ENCODE assay signal across 13 mouse cellular contexts in the genomic region with DNA sequence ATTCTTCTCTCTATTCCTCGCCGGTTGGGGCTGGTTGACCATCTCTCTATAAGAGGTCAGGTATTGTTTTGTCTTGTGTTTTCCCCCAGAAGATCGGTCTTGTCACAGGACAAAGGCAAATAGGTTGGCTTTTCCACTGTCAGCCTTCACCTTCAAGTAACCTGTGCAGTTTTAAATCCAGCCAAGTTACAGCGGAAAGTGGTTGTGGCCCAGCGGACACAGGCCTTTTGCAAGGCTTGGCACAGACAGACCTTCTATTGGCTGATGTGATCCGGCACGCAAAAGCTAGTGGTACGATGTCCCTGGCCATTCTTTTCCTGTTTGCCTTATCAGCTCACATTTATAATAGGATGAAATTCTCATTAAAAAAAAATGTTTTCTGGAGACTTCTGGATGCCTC. TPM values are rescaled to one million over a fixed set of nuclear protein-coding genes. Genes with fewer than 3 reads are reported as not detected.
DNase-seq lines count a peak whose midpoint lies in the region; ATAC-seq and TF ChIP-seq lines count a peak whose summit lies in the region.
"Had no signal": no experiment of that assay in that cellular context is flagged by ENCODE, and none has a peak within 500 bp of the region (broad histone marks: within the 10 kb centered on the region; RNA-seq: fewer than 3 reads in every experiment).

No protein-coding gene starts in this region.

- peak overlapping the region; percentile 51 for H3K27ac ChIP-seq in heart, embryonic 12.5 days (ENCODE audit: poor library complexity, severe bottlenecking)
- H3K27ac ChIP-seq in liver, adult 2 months (replicated peaks; ENCODE audit: insufficient read depth, low read depth, low read length), result peak overlapping the region; percentile 90
- peak overlapping the region; percentile 52 for H3K27ac ChIP-seq in heart, postnatal 0 days (ENCODE audit: low read depth)
- no peak overlapping the region for H3K27ac ChIP-seq in neural tube, embryonic 13.5 days (replicated peaks)
- H3K27ac ChIP-seq: hindbrain, embryonic 15.5 days had no signal

- peak overlapping the region; percentile 77 for H3K4me3 ChIP-seq in heart, embryonic 12.5 days
- no peak overlapping the region; the same call in 1 of the 2 replicates for H3K4me3 ChIP-seq in liver, adult 2 months (ENCODE audit: insufficient read depth, low read depth, low read length)
- no peak overlapping the region for H3K4me3 ChIP-seq in heart, postnatal 0 days (ENCODE audit: low read depth, low read length)
- H3K4me3 ChIP-seq in neural tube, embryonic 13.5 days, result no peak overlapping the region
- H3K4me3 ChIP-seq: hindbrain, embryonic 15.5 days had no signal

- H3K9ac ChIP-seq in heart, embryonic 12.5 days, result no peak overlapping the region
- peak overlapping the region; percentile 29 for H3K9ac ChIP-seq in liver, adult 2 months (ENCODE audit: low read depth, low read length)
- no peak overlapping the region for H3K9ac ChIP-seq in heart, postnatal 0 days (replicated peaks; ENCODE audit: low read depth, low read length)
- H3K9ac ChIP-seq in neural tube, embryonic 13.5 days, result no peak overlapping the region
- H3K9ac ChIP-seq: hindbrain, embryonic 15.5 days had no signal

- no peak for DNase-seq in heart, adult 9 months (ENCODE audit: low spot score in 2 of 2)
- DNase-seq in liver, adult 2 months (ENCODE audit: extremely low read depth, low read depth, low spot score), result peak; percentile 92
- no peak for DNase-seq in liver
- no peak for DNase-seq in heart, postnatal 0 days (ENCODE audit: low spot score)
- no peak for DNase-seq in left cerebral cortex, postnatal 36 days (ENCODE audit: low spot score in 2 of 2)
- DNase-seq: spleen, adult 18-20 months; thymus, postnatal 4 days had no signal

- no peak for TF ChIP-seq CTCF in liver, adult 2 months (IDR thresholded peaks at IDR 0.05; ENCODE audit: low read depth, low read length)
- no peak for TF ChIP-seq CTCF in heart, postnatal 0 days (IDR thresholded peaks at IDR 0.05; ENCODE audit: low read depth)

- TF ChIP-seq EP300 in heart, postnatal 0 days (IDR thresholded peaks at IDR 0.05; ENCODE audit: low read depth), result no peak

- intact Hi-C loops in left cerebral cortex, postnatal 36 days (cut with DNase I), result loop anchor here (5.0 to 10.0 kb wide), 4 partner anchors 77 to 345 kb away; no protein-coding TSS in a partner anchor

- H3K27me3 ChIP-seq in heart, embryonic 12.5 days (replicated peaks), result no peaks in the 10 kb centered on the region
- H3K27me3 ChIP-seq in liver, adult 2 months (ENCODE audit: control insufficient read depth, insufficient read depth, low read length), result no peaks in the 10 kb centered on the region
- no peaks in the 10 kb centered on the region for H3K27me3 ChIP-seq in heart, postnatal 0 days (ENCODE audit: control insufficient read depth, insufficient read depth, low read length)
- no peaks in the 10 kb centered on the region for H3K27me3 ChIP-seq in neural tube, embryonic 13.5 days
- H3K27me3 ChIP-seq: CH12.LX; hindbrain, embryonic 15.5 days had no signal

- no peaks in the 10 kb centered on the region for H3K36me3 ChIP-seq in heart, embryonic 12.5 days
- H3K36me3 ChIP-seq in liver, adult 2 months (ENCODE audit: control insufficient read depth, insufficient read depth, low read length), result no peaks in the 10 kb centered on the region
- H3K36me3 ChIP-seq in heart, postnatal 0 days (replicated peaks; ENCODE audit: control insufficient read depth, insufficient read depth, low read length), result no peaks in the 10 kb centered on the region
- no peaks in the 10 kb centered on the region for H3K36me3 ChIP-seq in neural tube, embryonic 13.5 days
- H3K36me3 ChIP-seq: hindbrain, embryonic 15.5 days had no signal

- ATAC-seq in heart, embryonic 12.5 days (ENCODE audit: insufficient number of reproducible peaks, low FRiP score), result no peak
- no peak for ATAC-seq in heart, postnatal 0 days (ENCODE audit: insufficient read depth, low read depth)
- ATAC-seq in neural tube, embryonic 13.5 days (ENCODE audit: low read depth), result no peak
- no peak for ATAC-seq in frontal cortex, adult (ENCODE audit: low TSS enrichment)
- ATAC-seq: forebrain, embryonic 16.5 days had no signal

- H3K9me3 ChIP-seq in heart, embryonic 12.5 days (replicated peaks), result no peaks in the 10 kb centered on the region
- no peaks in the 10 kb centered on the region for H3K9me3 ChIP-seq in heart, postnatal 0 days (replicated peaks; ENCODE audit: control insufficient read depth, low read length)
- no peaks in the 10 kb centered on the region for H3K9me3 ChIP-seq in neural tube, embryonic 13.5 days
- H3K9me3 ChIP-seq: hindbrain, embryonic 15.5 days had no signal

- H3K4me2 ChIP-seq in heart, embryonic 12.5 days, result peak overlapping the region; percentile 73
- H3K4me2 ChIP-seq in heart, postnatal 0 days (ENCODE audit: low read depth, low read length), result peak overlapping the region; percentile 66; the same call in 1 of the 2 replicates
- H3K4me2 ChIP-seq in neural tube, embryonic 13.5 days, result peak overlapping the region; percentile 67

- 62% methylated on average over 8 of the region's 8 CpGs for WGBS in heart, embryonic 12.5 days
- WGBS in liver, adult 2 months, result 15% methylated on average over 8 of the region's 8 CpGs
- WGBS in heart, postnatal 0 days, result 54% methylated on average over 8 of the region's 8 CpGs
- 70% methylated on average over 8 of the region's 8 CpGs for WGBS in neural tube, embryonic 13.5 days

- H3K79me2 ChIP-seq in liver, adult 2 months (ENCODE audit: control insufficient read depth, insufficient read depth, low read length), result peaks cover 43% of the 10 kb centered on the region

- H3K4me1 ChIP-seq in heart, embryonic 12.5 days (replicated peaks), result peaks cover 70% of the 10 kb centered on the region
- H3K4me1 ChIP-seq in liver, adult 2 months (ENCODE audit: control insufficient read depth, insufficient read depth, low read length), result peaks cover 20% of the 10 kb centered on the region
- peaks cover 63% of the 10 kb centered on the region for H3K4me1 ChIP-seq in heart, postnatal 0 days (ENCODE audit: control insufficient read depth, insufficient read depth)
- peaks cover 80% of the 10 kb centered on the region for H3K4me1 ChIP-seq in neural tube, embryonic 13.5 days (replicated peaks)

- TF ChIP-seq POLR2A in liver, adult 2 months (IDR thresholded peaks at IDR 0.05; ENCODE audit: extremely low read depth, insufficient read depth, low read length), result no peak

RNA-seq across cellular contexts. Expression of a gene that starts 3.9 kb away (rescaled TPM):
- polyA plus RNA-seq in heart, embryonic 12.5 days (2016; fragmentation: Nextera tagmentation; extraction: Ambion mirVana), result 19.9 and 20.9 TPM in 2 replicates
- 4.0 and 4.1 TPM in 2 replicates for total RNA-seq in liver, adult 2 months (2014; rRNA removed)
- 8.6 and 10.6 TPM in 2 replicates for polyA plus RNA-seq in liver, adult 2 months (2012; rRNA removed)
- 12.4 and 30.3 TPM in 2 replicates for total RNA-seq in heart, postnatal 0 days (2014; rRNA removed; ENCODE audit: low replicate concordance)
- polyA plus RNA-seq in heart, postnatal 0 days (2015; fragmentation: Nextera tagmentation; extraction: Ambion mirVana), result 5.5 and 6.1 TPM in 2 replicates
- 6.9 and 8.8 TPM in 2 replicates for polyA plus RNA-seq in neural tube, embryonic 13.5 days (2015; fragmentation: Nextera tagmentation; extraction: Ambion mirVana)
- total RNA-seq in left cerebral cortex, postnatal 36 days (2021), result 10 to 100 TPM; 14.1 to 18.1 TPM
